Mouse (Mus musculus) adrenal gland, postnatal 10 days (tissue): ENCODE results near the gene Skint7. TPM values are rescaled to one million over a fixed set of nuclear protein-coding genes. Genes with fewer than 3 reads are reported as not detected.
"Not testable (repeated sequence)": the region's sequence is repeated elsewhere in the genome, so short reads cannot be mapped to it uniquely, and the experiment has no call there.

Experiments
- DNase-seq: peaks from one replicate; pipeline ENCODE4 v3.0.0; 2021; ENCODE audit warnings: mixed read lengths
- long read RNA-seq, 2 experiments: library from polyadenylated mRNA; stranded (forward); transcript quantifications; one replicate each; pipeline ENCODE4 v2.0.0; 2021
- total RNA-seq, 2 experiments: library from RNA; stranded (reverse); gene quantifications; 2 replicates each; pipeline ENCODE4 v1.2.3; 2021

Skint7 gene
- total RNA-seq, result not detected
- long read RNA-seq, experiment 1, result 0 reads
- long read RNA-seq, experiment 2, result 0 reads

DNA sequence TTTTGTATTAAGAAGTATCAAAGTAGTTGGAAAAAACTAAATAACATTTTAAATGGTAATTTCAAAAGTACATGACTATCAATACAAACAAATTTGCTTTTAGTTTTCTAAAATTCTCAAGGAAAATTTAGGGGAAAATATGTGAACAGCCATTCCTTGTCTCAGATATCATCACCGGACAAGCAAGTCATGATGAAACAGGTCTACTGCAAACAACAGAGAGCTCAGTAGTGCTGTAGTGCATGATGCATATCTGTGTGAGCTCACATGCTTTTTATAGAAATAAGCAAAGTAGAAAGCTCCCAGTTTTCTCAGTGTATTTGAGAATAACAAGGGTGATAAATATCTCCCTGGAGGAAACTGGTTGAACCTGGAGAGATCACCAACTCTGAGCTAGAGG is at the start of gene Skint7:
Skint7 (plus strand) TSS at position 301 of the 400 bp plus-strand sequence.
- DNase-seq, result no peak

DNA sequence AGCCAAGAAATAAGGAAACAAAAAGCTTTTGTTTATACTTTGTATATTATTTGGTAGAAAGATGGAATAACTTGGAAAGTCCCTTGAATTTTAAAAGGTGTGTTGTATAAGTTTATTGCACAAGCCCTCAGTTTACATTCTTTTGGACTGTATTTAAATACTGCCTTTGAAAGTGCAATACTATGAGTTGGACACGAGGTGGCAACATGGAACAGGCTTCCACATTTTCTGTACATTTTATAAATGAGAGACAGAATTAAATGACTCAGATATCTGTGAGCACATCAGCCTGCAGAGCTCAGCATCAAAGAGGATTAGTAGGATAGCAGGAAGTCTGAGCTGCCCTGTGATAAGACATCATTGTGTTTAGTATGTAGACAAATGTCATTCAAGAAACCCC is 11.4 kb upstream of the Skint7 start:
- no peak for DNase-seq

DNA sequence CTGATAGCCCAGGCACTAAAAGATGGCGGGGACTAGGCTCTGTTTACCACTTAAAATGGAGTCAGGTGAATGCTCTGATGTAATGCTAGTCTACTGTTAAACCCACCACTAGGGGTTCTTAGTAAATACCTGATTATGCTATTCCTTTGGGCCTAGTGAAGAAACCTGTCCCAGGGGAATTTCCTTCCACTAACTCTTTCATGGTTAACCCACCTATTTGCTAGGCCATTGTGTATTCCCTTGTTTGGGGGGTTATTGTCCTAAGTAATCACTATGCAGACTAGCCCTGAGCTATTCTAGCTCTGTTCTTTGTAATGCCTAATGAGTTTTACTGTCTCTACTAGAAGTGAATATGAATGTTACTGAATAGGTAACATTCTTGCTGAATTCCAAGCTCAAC is 9.5 kb upstream of the Skint7 start:
- DNase-seq, result not testable (repeated sequence)

- DNase-seq, result no peak
Measured at GRCm38 (mm10) chr4:111963669-111964068, 9.1 kb upstream of the Skint7 start.

GRCm38 (mm10) chr4:112005969-112006368 is 33.2 kb downstream of the Skint7 start, which contains the start of gene Skint1:
TSS of gene Skint1 (plus strand) at chr4:112006269.
- DNase-seq, result no peak

Other genes starting within 250 kb of the Skint7 start
- gene Slc5a9, start 70.0 kb upstream of the Skint7 start, total RNA-seq, result not detected
- gene Skint8, start 53.5 kb upstream of the Skint7 start, total RNA-seq, result not detected
- gene Skint1, start 33.3 kb downstream of the Skint7 start, total RNA-seq, result not detected
- gene Skint4, start 99.1 kb downstream of the Skint7 start, total RNA-seq, result not detected